Mouse (Mus musculus) thymus, adult 2 months (tissue): ENCODE measurements around the gene Fem1b.

Experiments
- CTCF ChIP-seq: fragments of 200-500 bp; IDR thresholded peaks from 2 replicates; pipeline ENCODE4 v1.5.1; 2012; ENCODE audit warnings: mild to moderate bottlenecking, control low read depth, low read length, moderate library complexity, borderline replicate concordance; ENCODE audit not compliant: control insufficient read depth, poor library complexity, insufficient read depth; ENCODE audit errors: extremely low read depth
- POLR2A ChIP-seq: fragments of 200-500 bp; IDR thresholded peaks from 2 replicates; pipeline ENCODE4 v1.6.1; 2012; ENCODE audit warnings: mild to moderate bottlenecking, low read length, control low read depth, moderate library complexity; ENCODE audit not compliant: control insufficient read depth, poor library complexity, insufficient read depth; ENCODE audit errors: extremely low read depth

GRCm38 (mm10) chr9:62778721-62779120 lies 33.0 kb downstream of the Fem1b start:
- TF ChIP-seq POLR2A (no peak), CTCF (no peak)
